Comparison of ENCODE assay signal across 8 mouse cellular contexts in the genomic region with DNA sequence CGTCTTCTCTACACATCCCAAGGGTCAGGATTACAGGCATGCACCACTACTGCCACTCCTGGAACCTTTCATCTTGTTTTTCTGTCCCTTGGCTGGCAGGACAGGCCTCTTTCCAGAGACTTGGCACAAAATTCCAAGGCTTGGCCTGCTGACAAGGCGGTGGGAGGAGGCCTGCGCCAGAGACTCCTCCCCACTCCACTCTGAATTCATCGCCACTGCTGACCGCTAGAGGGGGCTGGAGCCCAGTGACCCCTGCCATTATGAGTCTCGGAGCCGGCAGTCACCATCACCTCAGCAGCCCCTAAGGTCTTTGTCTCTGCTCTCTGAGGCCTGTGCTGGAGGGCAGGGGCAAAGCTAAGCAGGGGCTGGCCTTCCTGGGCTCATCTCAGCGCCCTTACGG. TPM values are rescaled to one million over a fixed set of nuclear protein-coding genes. Genes with fewer than 3 reads are reported as not detected.
A peak's percentile ranks its signal among the peaks of the same experiment; 100 is the strongest.
DNase-seq lines count a peak whose midpoint lies in the region; ATAC-seq lines count a peak whose summit lies in the region.

No protein-coding gene starts in this region.

- H3K36me3 ChIP-seq in embryonic facial prominence, embryonic 15.5 days = no peaks in the 10 kb centered on the region
- no peaks in the 10 kb centered on the region for H3K36me3 ChIP-seq in limb, embryonic 13.5 days
- no peaks in the 10 kb centered on the region for H3K36me3 ChIP-seq in midbrain, embryonic 16.5 days (ENCODE audit: control insufficient read depth, insufficient read depth, low read length)

- peaks cover 32% of the 10 kb centered on the region for H3K4me1 ChIP-seq in embryonic facial prominence, embryonic 15.5 days
- peaks cover 36% of the 10 kb centered on the region for H3K4me1 ChIP-seq in limb, embryonic 13.5 days
- peaks cover 21% of the 10 kb centered on the region for H3K4me1 ChIP-seq in midbrain, embryonic 16.5 days (ENCODE audit: control insufficient read depth, insufficient read depth, low read length)

- no peak overlapping the region for H3K4me2 ChIP-seq in embryonic facial prominence, embryonic 15.5 days (replicated peaks)
- peak overlapping the region; percentile 28 for H3K4me2 ChIP-seq in limb, embryonic 13.5 days (replicated peaks)
- H3K4me2 ChIP-seq in midbrain, embryonic 16.5 days (ENCODE audit: low read length) = no peak overlapping the region

- no peak overlapping the region for H3K4me3 ChIP-seq in embryonic facial prominence, embryonic 15.5 days (replicated peaks)
- no peak overlapping the region for H3K4me3 ChIP-seq in limb, embryonic 13.5 days
- H3K4me3 ChIP-seq in midbrain, embryonic 16.5 days (ENCODE audit: low read depth, low read length) = no peak overlapping the region

- H3K27me3 ChIP-seq in embryonic facial prominence, embryonic 15.5 days = no peaks in the 10 kb centered on the region
- no peaks in the 10 kb centered on the region for H3K27me3 ChIP-seq in limb, embryonic 13.5 days
- no peaks in the 10 kb centered on the region for H3K27me3 ChIP-seq in midbrain, embryonic 16.5 days (ENCODE audit: control insufficient read depth, insufficient read depth, low read depth, low read length)

- ATAC-seq in embryonic facial prominence, embryonic 15.5 days (ENCODE audit: insufficient number of reproducible peaks, low FRiP score, low TSS enrichment, low read depth) = peak; percentile 64
- ATAC-seq in limb, embryonic 13.5 days (ENCODE audit: low FRiP score, low read depth) = peak; percentile 25; the same call in 1 of the 2 replicates
- ATAC-seq in midbrain, embryonic 16.5 days = peak; percentile 47; the same call in 1 of the 2 replicates

- no peak overlapping the region for H3K9ac ChIP-seq in embryonic facial prominence, embryonic 15.5 days
- no peak overlapping the region for H3K9ac ChIP-seq in limb, embryonic 13.5 days
- H3K9ac ChIP-seq in midbrain, embryonic 16.5 days (ENCODE audit: low read depth, low read length) = no peak overlapping the region

- 15% methylated on average over 9 of the region's 9 CpGs for WGBS in embryonic facial prominence, embryonic 15.5 days
- WGBS in limb, embryonic 13.5 days = 15% methylated on average over 9 of the region's 9 CpGs
- WGBS in midbrain, embryonic 16.5 days = 5% methylated on average over 9 of the region's 9 CpGs

- H3K9me3 ChIP-seq in embryonic facial prominence, embryonic 15.5 days (replicated peaks) = no peaks in the 10 kb centered on the region
- H3K9me3 ChIP-seq in limb, embryonic 13.5 days = no peaks in the 10 kb centered on the region
- H3K9me3 ChIP-seq in midbrain, embryonic 16.5 days (replicated peaks; ENCODE audit: control insufficient read depth, low read length, poor library complexity, severe bottlenecking) = no peaks in the 10 kb centered on the region

- DNase-seq in 3T3-L1 (ENCODE audit: low read depth, low spot score) = peak; percentile 73
- DNase-seq in adrenal gland, postnatal 4 days (ENCODE audit: low spot score in 2 of 2) = peak; percentile 69 to 87
- peak; percentile 79 for DNase-seq in heart, adult 8-10 months (ENCODE audit: low spot score)
- peak; percentile 91 to 94 for DNase-seq in kidney, adult 8-10 months
- DNase-seq in spleen, postnatal 36 days (ENCODE audit: low spot score in 2 of 2) = peak; percentile 60 to 62

- H3K27ac ChIP-seq in embryonic facial prominence, embryonic 15.5 days (replicated peaks) = no peak overlapping the region
- H3K27ac ChIP-seq in limb, embryonic 13.5 days = no peak overlapping the region
- H3K27ac ChIP-seq in midbrain, embryonic 16.5 days (ENCODE audit: low read length) = no peak overlapping the region; the same call in 1 of the 2 replicates

RNA-seq across cellular contexts. Expression of gene Commd7, which starts 23.0 kb away (rescaled TPM):
- total RNA-seq in adrenal gland, postnatal 4 days (2021) = 10 to 100 TPM; 44.2 to 45.8 TPM
- 79.0 TPM in 2 replicates for polyA plus RNA-seq in embryonic facial prominence, embryonic 15.5 days (2015; fragmentation: Nextera tagmentation; extraction: Ambion mirVana)
- total RNA-seq in heart, adult 8-10 months (2022) = 10 to 100 TPM; 10.7 to 14.7 (median 12.9) TPM
- 77.0 and 79.4 TPM in 2 replicates for polyA plus RNA-seq in limb, embryonic 13.5 days (2015; fragmentation: Nextera tagmentation; extraction: Ambion mirVana)
- polyA plus RNA-seq in midbrain, embryonic 16.5 days (2015; fragmentation: Nextera tagmentation; extraction: Ambion mirVana) = 102 and 104 TPM in 2 replicates

RNA-seq across cellular contexts. Expression of gene Dnmt3b, which starts 39.7 kb away (rescaled TPM):
- 1 to 10 TPM; 6.7 to 8.2 TPM for total RNA-seq in adrenal gland, postnatal 4 days (2021)
- polyA plus RNA-seq in embryonic facial prominence, embryonic 15.5 days (2015; fragmentation: Nextera tagmentation; extraction: Ambion mirVana) = 7.7 and 8.4 TPM in 2 replicates
- total RNA-seq in heart, adult 8-10 months (2022) = 1 to 10 TPM in 2 of 4 experiments, under 1 TPM in 2; 0.57 to 1.4 (median 1.1) TPM
- polyA plus RNA-seq in limb, embryonic 13.5 days (2015; fragmentation: Nextera tagmentation; extraction: Ambion mirVana) = 10.8 and 11.1 TPM in 2 replicates
- polyA plus RNA-seq in midbrain, embryonic 16.5 days (2015; fragmentation: Nextera tagmentation; extraction: Ambion mirVana) = 3.0 and 3.5 TPM in 2 replicates
